Comparison of ENCODE assay signal across 9 mouse cellular contexts in the genomic region with DNA sequence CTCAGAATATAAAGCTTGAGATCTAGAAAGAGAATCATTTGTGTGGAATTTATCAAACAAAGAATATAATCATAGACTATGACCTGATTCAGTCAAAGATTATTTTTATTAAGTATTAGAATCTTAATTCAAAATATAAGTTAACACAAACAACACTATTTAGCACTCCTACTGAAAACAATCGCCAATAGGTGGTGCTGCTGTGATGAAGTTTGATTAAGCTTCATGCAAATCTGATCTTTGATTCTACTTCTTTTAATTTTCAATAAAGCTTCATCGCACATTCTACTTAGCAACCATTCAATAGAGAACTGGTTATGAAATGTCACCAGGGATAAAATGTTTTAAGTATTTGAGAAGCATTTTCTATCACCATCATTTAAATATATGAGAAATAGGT.
DNase-seq lines count a peak whose midpoint lies in the region.
"Had no signal": no experiment of that assay in that cellular context is flagged by ENCODE, and none has a peak within 500 bp of the region (broad histone marks: within the 10 kb centered on the region; RNA-seq: fewer than 3 reads in every experiment).

No protein-coding gene starts in this region.

- DNase-seq in kidney, postnatal 10 days, result peak; percentile 4
- no peak for DNase-seq in kidney, adult 9 months
- DNase-seq in 3T3-L1 (ENCODE audit: low read depth, low spot score) (peak; percentile 12), A20 (ENCODE audit: low read depth, low spot score) (peak; percentile 39)
- peak; percentile 12 to 42 for DNase-seq in layer of hippocampus, postnatal 10 days (ENCODE audit: low spot score in 2 of 2)
- no peak for DNase-seq in heart, adult 9 months (ENCODE audit: low spot score in 2 of 2)
- DNase-seq in yolk sac, embryonic 10.5 days (ENCODE audit: low spot score), result no peak
- DNase-seq: gastrocnemius, postnatal 14 days; lung, postnatal 14 days had no signal

Comparison
In these comparisons a context has a peak if more than half of its experiments do, and no peak if none do; other contexts are left out.
1. DNase-seq: peak in kidney, postnatal 10 days (single experiment), 3T3-L1 (single experiment), A20 (single experiment) and layer of hippocampus, postnatal 10 days (2 of 2); none in kidney, adult 9 months (single experiment), heart, adult 9 months (0 of 2) and yolk sac, embryonic 10.5 days (single experiment).